In genomic region chr19:4218784-4219183, GRCm38 (mm10) we compare ENCODE assay signal across 31 mouse cellular contexts. TPM values are rescaled to one million over a fixed set of nuclear protein-coding genes. Genes with fewer than 3 reads are reported as not detected.
DNase-seq lines count a peak whose midpoint lies in the region; ATAC-seq lines count a peak whose summit lies in the region.
"Had no signal": no experiment of that assay in that cellular context is flagged by ENCODE, and none has a peak within 500 bp of the region (broad histone marks: within the 10 kb centered on the region; RNA-seq: fewer than 3 reads in every experiment).

No protein-coding gene starts in this region.

- 61% methylated on average over 1 of the region's 1 CpGs for WGBS in embryonic facial prominence, embryonic 14.5 days

- H3K9ac ChIP-seq in embryonic facial prominence, embryonic 14.5 days (ENCODE audit: low read depth, low read length): no peak overlapping the region
- H3K9ac ChIP-seq: heart, embryonic 12.5 days; hindbrain, embryonic 13.5 days; limb, embryonic 15.5 days; midbrain, embryonic 15.5 days had no signal

- DNase-seq in heart, adult 11 months: peak; percentile 87
- DNase-seq in heart, adult 8-10 months (ENCODE audit: low spot score): no peak
- peak; percentile 11 for DNase-seq in thymus, postnatal 4 days
- no peak for DNase-seq in thymus, postnatal 14 days
- no peak for DNase-seq in embryonic facial prominence, embryonic 14.5 days (ENCODE audit: low spot score)
- DNase-seq in splenic B cell, adult 2 months (ENCODE audit: low read depth, low spot score): peak; percentile 62
- DNase-seq in gastrocnemius, adult 8-10 months (ENCODE audit: low spot score in 2 of 2): no peak
- no peak for DNase-seq in heart, adult 18-20 months
- DNase-seq: adrenal gland, postnatal 10 days; cerebellum, adult 11 months; cerebellum, postnatal 14 days; embryo, embryonic 11 days; gastrocnemius, postnatal 36 days; heart, postnatal 14 days; kidney, adult 11 months; kidney, postnatal 10 days; lung, postnatal 14 days; retina, postnatal 1 day; thymus, adult 18-20 months had no signal

- no peak overlapping the region for H3K4me3 ChIP-seq in embryonic facial prominence, embryonic 14.5 days (ENCODE audit: low read depth, low read length)
- H3K4me3 ChIP-seq: heart, embryonic 12.5 days; hindbrain, embryonic 13.5 days; limb, embryonic 15.5 days; megakaryocyte, embryonic 14.5 days; midbrain, embryonic 15.5 days; myocyte had no signal

- no peak for ATAC-seq in embryonic facial prominence, embryonic 14.5 days (ENCODE audit: low read depth)
- ATAC-seq: forebrain, embryonic 14.5 days; midbrain, embryonic 15.5 days had no signal

- peaks cover 12% of the 10 kb centered on the region for H3K36me3 ChIP-seq in embryonic facial prominence, embryonic 14.5 days (ENCODE audit: control insufficient read depth, insufficient read depth, low read length)
- H3K36me3 ChIP-seq in splenic B cell, adult 2 months (ENCODE audit: control insufficient read depth, insufficient read depth, low read length, poor library complexity, severe bottlenecking): peaks cover 3% of the 10 kb centered on the region; the same call in 1 of the 2 replicates
- H3K36me3 ChIP-seq: heart, embryonic 12.5 days; hindbrain, embryonic 13.5 days; midbrain, embryonic 15.5 days had no signal

- peaks cover 49% of the 10 kb centered on the region for H3K4me1 ChIP-seq in embryonic facial prominence, embryonic 14.5 days (ENCODE audit: control insufficient read depth, insufficient read depth, low read length)

- H3K9me3 ChIP-seq in embryonic facial prominence, embryonic 14.5 days (ENCODE audit: control insufficient read depth, low read length): no peaks in the 10 kb centered on the region
- H3K9me3 ChIP-seq: heart, embryonic 12.5 days; hindbrain, embryonic 13.5 days; limb, embryonic 15.5 days; megakaryocyte, embryonic 14.5 days; midbrain, embryonic 15.5 days had no signal

- H3K4me2 ChIP-seq in embryonic facial prominence, embryonic 14.5 days (ENCODE audit: low read depth, low read length): no peak overlapping the region
- H3K4me2 ChIP-seq: heart, embryonic 12.5 days; hindbrain, embryonic 13.5 days; limb, embryonic 15.5 days; midbrain, embryonic 15.5 days had no signal

- no peaks in the 10 kb centered on the region for H3K27me3 ChIP-seq in embryonic facial prominence, embryonic 14.5 days (replicated peaks; ENCODE audit: control insufficient read depth, insufficient read depth, low read length)
- no peaks in the 10 kb centered on the region for H3K27me3 ChIP-seq in splenic B cell, adult 2 months (ENCODE audit: control insufficient read depth, insufficient read depth, low read length, poor library complexity, severe bottlenecking)
- H3K27me3 ChIP-seq: limb, embryonic 15.5 days had no signal

- 0 out of 2 replicates have a peak overlapping the region, but pooled peaks have one; percentile 35 for H3K27ac ChIP-seq in embryonic facial prominence, embryonic 14.5 days (replicated peaks; ENCODE audit: low read depth, low read length)
- H3K27ac ChIP-seq: hindbrain, embryonic 13.5 days; limb, embryonic 15.5 days; midbrain, embryonic 15.5 days had no signal

RNA-seq across cellular contexts. Expression of gene AC109138.7, which starts 4.6 kb away (rescaled TPM):
- total RNA-seq in heart, adult 8-10 months (2022): under 1 TPM in 1 of 4 experiments, not detected in 3; 0.87 TPM
- polyA plus RNA-seq in embryonic facial prominence, embryonic 14.5 days (2014; fragmentation: Nextera tagmentation; extraction: Ambion mirVana): not detected in 2 replicates
- total RNA-seq in gastrocnemius, adult 8-10 months (2022): not detected
- not detected for total RNA-seq in heart, adult 18-20 months (2021)
- total RNA-seq: adrenal gland, postnatal 10 days; gastrocnemius, postnatal 36 days; heart, postnatal 14 days; layer of hippocampus, adult 18-20 months; layer of hippocampus, postnatal 25 days; left cerebral cortex, postnatal 25 days had no signal
- polyA plus RNA-seq: brain, embryonic 14.5 days; forebrain, embryonic 14.5 days; heart, embryonic 12.5 days; hindbrain, embryonic 13.5 days; limb, embryonic 15.5 days; liver, embryonic 16.5 days; midbrain, embryonic 15.5 days; myocyte had no signal

RNA-seq across cellular contexts. Expression of gene Clcf1, which starts 4.7 kb away (rescaled TPM):
- total RNA-seq in heart, adult 8-10 months (2022): 1 to 10 TPM in 2 of 4 experiments, under 1 TPM in 2; 0.57 to 1.6 (median 1.0) TPM
- 6.0 and 6.3 TPM in 2 replicates for polyA plus RNA-seq in embryonic facial prominence, embryonic 14.5 days (2014; fragmentation: Nextera tagmentation; extraction: Ambion mirVana)
- under 1 TPM in 3 of 4 experiments, not detected in 1; 0.20 to 0.43 (median 0.22) TPM for total RNA-seq in gastrocnemius, adult 8-10 months (2022)
- 1 to 10 TPM; 1.2 to 2.3 TPM for total RNA-seq in heart, adult 18-20 months (2021)

RNA-seq across cellular contexts. Expression of gene Pold4, which starts 12.9 kb away (rescaled TPM):
- 10 to 100 TPM; 11.9 to 17.5 (median 14.3) TPM for total RNA-seq in heart, adult 8-10 months (2022)
- polyA plus RNA-seq in embryonic facial prominence, embryonic 14.5 days (2014; fragmentation: Nextera tagmentation; extraction: Ambion mirVana): 28.1 and 31.3 TPM in 2 replicates
- 10 to 100 TPM; 13.1 to 19.4 (median 17.3) TPM for total RNA-seq in gastrocnemius, adult 8-10 months (2022)
- 10 to 100 TPM in 1 of 2 experiments, 1 to 10 TPM in 1; 9.1 to 19.9 TPM for total RNA-seq in heart, adult 18-20 months (2021)

RNA-seq across cellular contexts. Expression of gene Rad9a, which starts 17.3 kb away (rescaled TPM):
- total RNA-seq in heart, adult 8-10 months (2022): 1 to 10 TPM; 5.3 to 6.2 (median 5.6) TPM
- polyA plus RNA-seq in embryonic facial prominence, embryonic 14.5 days (2014; fragmentation: Nextera tagmentation; extraction: Ambion mirVana): 28.9 and 32.4 TPM in 2 replicates
- total RNA-seq in gastrocnemius, adult 8-10 months (2022): 1 to 10 TPM; 1.7 to 3.6 (median 2.3) TPM
- 1 to 10 TPM; 4.5 to 4.8 TPM for total RNA-seq in heart, adult 18-20 months (2021)

RNA-seq across cellular contexts. Expression of gene Ppp1ca, which starts 26.9 kb away (rescaled TPM):
- 100 to 1,000 TPM; 261 to 310 (median 281) TPM for total RNA-seq in heart, adult 8-10 months (2022)
- 744 and 800 TPM in 2 replicates for polyA plus RNA-seq in embryonic facial prominence, embryonic 14.5 days (2014; fragmentation: Nextera tagmentation; extraction: Ambion mirVana)
- 100 to 1,000 TPM; 198 to 243 (median 235) TPM for total RNA-seq in gastrocnemius, adult 8-10 months (2022)
- 100 to 1,000 TPM; 293 to 299 TPM for total RNA-seq in heart, adult 18-20 months (2021)

Comparison
In these comparisons a context has a peak if more than half of its experiments do, and no peak if none do; other contexts are left out.
1. DNase-seq: peak in heart, adult 11 months (single experiment), thymus, postnatal 4 days (single experiment) and splenic B cell, adult 2 months (single experiment); none in heart, adult 8-10 months (single experiment), thymus, postnatal 14 days (single experiment), embryonic facial prominence, embryonic 14.5 days (single experiment), gastrocnemius, adult 8-10 months (0 of 2) and heart, adult 18-20 months (0 of 2).